Mouse (Mus musculus) brain, embryonic 14.5 days (tissue): ENCODE data around the gene Tnrc6b. TPM values are rescaled to one million over a fixed set of nuclear protein-coding genes. Genes with fewer than 3 reads are reported as not detected.
A peak's percentile ranks its signal among the peaks of the same experiment; 100 is the strongest.
"Not testable (repeated sequence)": the region's sequence is repeated elsewhere in the genome, so short reads cannot be mapped to it uniquely, and the experiment has no call there.

Source experiments
- DNase-seq: peaks from one replicate; pipeline ENCODE4 v3.0.0-alpha.2; 2011; ENCODE audit warnings: low read depth
- CTCF ChIP-seq: fragments of 200-500 bp; IDR thresholded peaks from 2 replicates; pipeline ENCODE4 v1.5.1; 2012; ENCODE audit warnings: inconsistent platforms, mild to moderate bottlenecking, moderate library complexity, borderline replicate concordance; ENCODE audit not compliant: insufficient read depth, insufficient read length; ENCODE audit errors: extremely low read depth
- POLR2A ChIP-seq: fragments of 200-500 bp; IDR thresholded peaks from 2 replicates; pipeline ENCODE4 v1.6.1; 2012; ENCODE audit warnings: mild to moderate bottlenecking, inconsistent platforms, borderline replicate concordance; ENCODE audit not compliant: poor library complexity, insufficient read depth, insufficient read length, severe bottlenecking; ENCODE audit errors: extremely low read depth
- polyA plus RNA-seq: library from polyadenylated mRNA; depleted of rRNA; stranded (reverse); fragments of >200 nt; gene quantifications from 2 replicates; pipeline ENCODE4 v1.2.3, GENCODE M21; 2012

The Tnrc6b gene
- polyA plus RNA-seq, 1 experiment, result 46.2 TPM

GRCm38 (mm10) chr15:80912175-80912574 lies 201.1 kb downstream of the Tnrc6b start:
- DNase-seq, result no peak
- no peak for TF ChIP-seq POLR2A

DNA sequence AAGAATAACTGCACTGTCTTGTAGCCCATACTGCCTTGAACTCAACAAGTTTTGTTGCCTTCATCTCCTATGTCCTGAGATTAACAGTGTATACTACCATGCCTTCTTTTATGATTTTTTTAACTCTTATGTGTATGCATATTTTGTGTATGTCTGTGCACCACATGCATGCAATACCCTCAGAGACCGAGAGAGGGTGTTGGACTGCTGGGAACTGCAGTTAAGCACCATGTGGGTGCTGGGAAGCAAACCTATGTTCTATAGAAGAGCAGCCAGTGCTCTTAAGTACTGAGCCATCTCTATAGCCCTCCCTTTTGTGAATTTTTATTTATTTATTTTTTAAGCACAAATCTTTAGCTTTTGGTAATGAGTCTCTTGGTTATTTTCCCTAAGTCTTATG lies 202.7 kb downstream of the Tnrc6b start:
- DNase-seq, result no peak
- TF ChIP-seq POLR2A (no peak), CTCF (no peak)

DNA sequence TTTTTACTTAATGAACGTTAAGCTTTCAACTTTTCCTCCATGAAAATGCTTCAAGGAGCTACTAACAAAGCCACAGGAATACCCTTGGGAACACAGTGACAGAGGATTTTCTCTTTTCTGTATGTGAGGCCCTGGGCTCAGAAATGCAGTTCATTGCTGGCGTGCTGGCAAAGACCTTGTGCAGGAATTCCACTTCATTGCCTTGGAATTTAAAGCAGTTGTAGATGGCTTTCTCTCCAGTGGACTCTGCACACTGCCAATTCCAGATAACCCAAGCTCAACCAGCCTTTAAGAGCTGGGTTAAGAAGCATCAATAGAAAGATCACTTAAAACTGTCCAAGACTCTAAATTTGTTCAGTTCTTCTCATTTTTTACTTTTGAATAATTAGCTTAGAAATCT lies 204.7 kb downstream of the Tnrc6b start:
- no peak for TF ChIP-seq POLR2A
- no peak for TF ChIP-seq CTCF
- peak; percentile 23 for DNase-seq

- TF ChIP-seq POLR2A (no peak), CTCF (no peak)
- no peak for DNase-seq
These were observed 205.5 kb downstream of the Tnrc6b start for GRCm38 (mm10) chr15:80916621-80917020.

DNA sequence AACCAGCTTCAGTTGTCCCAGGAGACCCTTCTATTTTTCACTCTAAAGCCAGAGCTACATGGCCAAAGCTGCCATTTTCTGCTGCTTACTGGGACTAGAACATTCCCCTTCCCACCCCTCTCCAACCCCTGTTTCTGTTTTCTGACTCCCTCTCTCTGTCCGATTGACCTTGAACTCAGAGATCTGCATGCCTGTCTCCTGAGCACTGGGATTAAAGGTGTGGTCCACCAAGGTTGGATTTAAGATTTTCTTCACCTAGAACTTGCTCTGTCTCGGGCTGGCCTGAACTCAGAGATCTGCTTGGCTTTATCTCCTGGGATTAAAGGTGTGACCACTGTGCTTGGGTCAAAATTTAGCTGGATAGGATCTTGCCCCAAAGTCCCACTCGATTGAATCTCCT lies 209.2 kb downstream of the Tnrc6b start:
- no peak for DNase-seq
- TF ChIP-seq CTCF, result no peak
- no peak for TF ChIP-seq POLR2A

GRCm38 (mm10) chr15:80921781-80922180 lies 210.7 kb downstream of the Tnrc6b start:
- TF ChIP-seq POLR2A, result no peak
- DNase-seq, result no peak

- TF ChIP-seq CTCF, result no peak
- no peak for TF ChIP-seq POLR2A
- DNase-seq, result no peak
These were observed 213.1 kb downstream of the Tnrc6b start for GRCm38 (mm10) chr15:80924211-80924610.

- no peak for DNase-seq
- TF ChIP-seq CTCF (no peak), POLR2A (no peak)
These were observed 217.8 kb downstream of the Tnrc6b start for GRCm38 (mm10) chr15:80928811-80929355.

GRCm38 (mm10) chr15:80930048-80930571 lies 219.0 kb downstream of the Tnrc6b start:
- no peak for TF ChIP-seq POLR2A
- TF ChIP-seq CTCF, result no peak

GRCm38 (mm10) chr15:80930676-80931320 lies 219.7 kb downstream of the Tnrc6b start:
- DNase-seq, result not testable (repeated sequence)

More at GRCm38 (mm10) chr15:80930048-80930571, 219.0 kb downstream of the Tnrc6b start:
- peak; percentile 47 for DNase-seq

GRCm38 (mm10) chr15:80931345-80931960 lies 220.3 kb downstream of the Tnrc6b start:
- DNase-seq, result no peak
- TF ChIP-seq POLR2A (no peak), CTCF (no peak)

- DNase-seq, result no peak
- TF ChIP-seq CTCF (no peak), POLR2A (no peak)
These were observed 223.7 kb downstream of the Tnrc6b start for GRCm38 (mm10) chr15:80934841-80935240.
